Mouse (Mus musculus) forelimb bud, embryonic 11.5 days (tissue): ENCODE measurements around the gene Pttg1ip.

ENCODE experiments used
- DNase-seq: peaks from one replicate; pipeline ENCODE4 v3.0.0-alpha.2; 2012; ENCODE audit warnings: low read depth, low spot score

The Pttg1ip gene

DNA sequence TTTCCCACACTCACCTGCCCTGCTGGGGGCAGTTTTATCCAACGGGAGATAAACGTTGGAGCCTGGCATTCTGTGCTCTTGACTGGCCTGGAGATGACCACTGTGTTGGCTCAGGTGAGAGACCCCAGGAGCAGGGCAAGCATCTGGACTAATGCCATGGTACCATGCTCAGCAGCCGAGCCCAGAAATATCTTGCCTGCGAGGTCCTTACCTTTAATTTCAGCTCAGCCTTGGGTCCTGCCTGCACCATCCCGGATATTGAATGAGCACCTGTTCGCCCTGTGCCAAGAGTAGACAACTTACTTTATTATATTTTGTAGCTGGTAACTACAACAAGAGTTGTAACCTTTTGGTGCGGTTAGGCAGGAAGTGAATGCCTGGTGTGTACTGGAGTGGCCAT is 25.3 kb downstream of the Pttg1ip start:
- no peak for DNase-seq

DNA sequence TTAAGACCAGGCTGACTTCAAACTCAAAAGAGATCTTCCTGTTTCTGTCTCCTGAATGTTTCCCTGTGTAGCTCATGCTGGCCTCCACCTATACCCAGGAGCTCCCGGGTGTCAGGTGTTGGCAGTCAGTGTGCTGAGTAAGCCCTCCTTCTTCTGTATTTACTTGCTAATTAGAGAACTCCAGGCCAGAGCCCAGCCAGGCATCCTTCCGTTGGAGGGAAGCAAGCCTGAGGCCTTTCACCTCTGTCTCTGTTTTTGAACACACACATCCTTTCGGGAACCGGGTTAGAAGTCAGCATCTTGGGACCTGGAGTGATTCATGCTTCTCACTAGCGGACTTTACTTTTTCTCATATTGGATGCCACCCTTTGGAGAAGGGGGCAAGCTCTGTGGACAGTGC is 25.9 kb downstream of the Pttg1ip start:
- DNase-seq = no peak

DNA sequence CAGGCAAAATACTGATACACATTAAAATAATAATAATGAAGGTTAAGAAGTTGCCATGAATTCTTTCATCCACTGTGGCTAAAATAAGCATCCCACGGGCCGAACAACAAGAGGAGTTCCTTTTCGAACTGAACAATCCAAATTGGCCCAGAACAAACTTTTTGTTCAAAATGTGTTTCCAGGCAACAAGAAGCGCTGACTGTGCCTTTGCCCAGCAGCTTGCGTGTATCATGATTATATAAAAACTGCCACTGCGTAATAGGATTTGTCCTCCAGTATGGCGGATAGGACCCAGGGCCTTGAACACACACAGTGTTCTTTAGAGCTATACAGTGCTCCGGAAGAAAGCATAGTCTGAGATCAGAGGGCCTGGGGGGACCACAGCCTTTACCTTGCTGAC is 27.1 kb downstream of the Pttg1ip start:
- no peak for DNase-seq

DNA sequence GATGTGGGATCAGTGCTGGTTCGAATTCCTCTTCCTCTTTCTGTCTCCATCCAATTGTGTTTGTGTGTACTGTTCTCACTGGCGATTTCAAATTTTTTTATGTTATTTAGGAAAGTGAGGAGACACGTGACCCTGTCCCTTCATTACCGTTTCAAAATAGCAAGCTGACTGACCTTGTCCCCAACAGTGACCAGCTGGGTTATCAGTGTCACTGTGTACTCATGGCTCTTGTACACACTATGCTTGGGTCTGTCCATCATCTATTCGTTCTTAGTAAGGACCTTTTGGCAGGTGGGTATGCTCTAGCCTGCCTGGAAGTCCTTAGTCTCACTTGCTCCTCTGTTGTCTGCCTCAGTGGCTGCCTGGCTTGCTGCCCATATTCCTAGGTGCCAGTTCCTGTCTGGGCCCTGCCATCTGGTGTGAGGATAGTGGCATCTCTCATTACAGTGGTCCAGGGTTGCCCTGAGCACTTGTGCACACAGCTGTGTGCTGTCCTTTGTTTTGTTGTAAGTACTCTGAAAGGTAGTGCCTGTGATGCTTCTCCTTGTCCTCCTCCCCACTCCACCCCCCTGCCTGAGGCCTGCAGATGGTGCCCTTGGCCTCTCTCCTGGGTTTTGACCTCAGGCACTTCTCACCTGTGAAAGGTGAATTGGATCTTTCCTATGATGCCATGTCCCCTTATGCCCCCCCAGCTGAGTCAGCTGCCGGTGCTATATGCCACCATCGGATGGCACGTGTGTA is 28.9 kb downstream of the Pttg1ip start:
- no peak for DNase-seq

DNA sequence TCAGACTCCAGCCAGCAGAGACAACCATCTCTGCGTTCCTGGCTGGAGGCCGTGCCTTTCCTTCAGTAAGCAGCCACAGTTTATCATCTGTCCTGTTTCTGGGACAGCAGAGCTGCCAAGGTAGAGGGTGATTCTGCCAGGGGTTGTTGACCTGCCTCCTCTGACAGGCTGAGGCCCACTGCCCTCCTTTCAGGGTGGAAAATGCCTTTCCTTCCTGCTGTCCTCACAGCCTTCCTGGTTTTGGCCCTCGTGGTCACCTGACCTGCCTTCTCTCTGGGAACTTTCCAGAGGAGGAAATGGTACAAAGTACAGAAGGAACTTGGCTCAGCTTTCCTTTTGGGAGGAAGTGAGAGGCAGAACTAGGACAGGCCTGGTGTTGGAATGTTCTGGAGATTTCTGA is 31.9 kb downstream of the Pttg1ip start:
- DNase-seq = no peak

DNA sequence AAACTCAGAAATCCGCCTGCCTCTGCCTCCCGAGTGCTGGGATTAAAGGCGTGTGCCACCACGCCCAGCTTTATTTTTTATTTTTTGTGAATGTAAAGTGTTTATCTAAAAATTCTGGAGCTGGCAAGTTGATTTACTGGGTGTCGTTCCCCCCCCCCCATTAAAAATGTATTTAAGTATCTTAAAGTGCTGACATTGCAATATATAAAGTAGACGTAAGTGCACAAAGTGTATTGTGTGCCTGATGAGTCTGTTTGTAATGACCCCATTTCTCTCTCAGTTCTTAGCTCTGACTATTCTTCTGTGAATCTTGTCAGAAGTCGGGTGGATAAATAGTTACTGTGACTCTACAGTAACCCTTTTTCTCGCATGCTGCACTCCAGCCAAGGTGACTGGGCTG is 34.1 kb downstream of the Pttg1ip start:
- DNase-seq = no peak

DNA sequence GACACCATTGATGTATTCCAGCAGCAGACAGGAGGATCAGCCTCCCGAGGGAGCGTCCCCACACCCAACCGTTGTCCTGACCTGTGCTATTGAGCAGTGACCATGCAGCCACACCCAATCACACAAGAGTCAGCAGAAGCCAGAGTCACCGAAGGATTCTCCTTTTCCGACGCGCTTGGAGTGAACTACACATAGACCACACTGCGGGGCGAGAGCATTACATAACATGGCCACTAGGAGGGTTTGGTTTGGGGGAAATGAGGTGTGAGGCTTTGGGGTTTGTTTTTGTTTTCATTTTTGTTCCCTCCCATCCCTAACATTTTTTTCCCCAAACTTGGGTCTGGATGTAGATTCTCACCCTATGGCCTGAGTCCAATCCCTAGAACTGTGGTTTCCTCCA is 34.6 kb downstream of the Pttg1ip start:
- no peak for DNase-seq

DNA sequence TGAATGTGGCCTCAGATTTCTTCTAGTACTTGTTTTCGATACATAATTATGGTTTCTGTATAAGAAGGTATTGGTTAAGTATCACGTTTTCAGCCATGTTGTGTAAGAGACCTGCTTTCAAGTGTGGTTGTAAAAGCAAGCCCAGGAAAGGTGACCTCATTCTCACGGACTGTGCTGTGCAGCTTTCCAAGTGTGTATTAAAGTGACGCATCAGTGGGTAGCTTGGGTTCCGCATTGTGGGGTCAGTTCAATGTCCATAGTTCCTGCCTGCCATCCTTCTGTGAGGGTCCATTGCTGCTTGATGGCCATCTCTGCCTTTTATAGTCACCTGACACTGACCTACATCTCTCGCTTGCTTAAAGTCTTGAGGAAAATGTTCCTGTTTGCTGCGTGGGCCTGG is 35.4 kb downstream of the Pttg1ip start:
- DNase-seq = no peak

DNA sequence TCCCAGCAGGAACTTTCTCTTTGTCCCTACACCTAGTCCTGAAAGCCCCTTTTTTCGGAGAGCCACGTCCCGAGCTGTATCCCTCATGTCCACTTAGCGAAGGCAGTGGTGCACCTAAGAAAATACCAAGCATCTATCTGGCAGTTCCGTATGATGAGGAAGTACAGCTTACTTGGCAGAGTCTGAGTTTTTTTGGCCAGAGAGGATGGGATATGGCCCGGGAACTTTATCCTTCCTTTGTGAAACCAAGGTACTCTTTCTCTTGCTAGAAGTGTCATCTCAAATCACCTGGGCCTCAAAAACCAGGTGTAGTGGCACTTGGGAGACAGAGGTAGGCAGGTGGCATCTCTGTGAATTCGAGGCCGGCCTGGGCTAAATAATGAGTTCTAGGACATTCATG is 40.0 kb downstream of the Pttg1ip start:
- DNase-seq = no peak

DNA sequence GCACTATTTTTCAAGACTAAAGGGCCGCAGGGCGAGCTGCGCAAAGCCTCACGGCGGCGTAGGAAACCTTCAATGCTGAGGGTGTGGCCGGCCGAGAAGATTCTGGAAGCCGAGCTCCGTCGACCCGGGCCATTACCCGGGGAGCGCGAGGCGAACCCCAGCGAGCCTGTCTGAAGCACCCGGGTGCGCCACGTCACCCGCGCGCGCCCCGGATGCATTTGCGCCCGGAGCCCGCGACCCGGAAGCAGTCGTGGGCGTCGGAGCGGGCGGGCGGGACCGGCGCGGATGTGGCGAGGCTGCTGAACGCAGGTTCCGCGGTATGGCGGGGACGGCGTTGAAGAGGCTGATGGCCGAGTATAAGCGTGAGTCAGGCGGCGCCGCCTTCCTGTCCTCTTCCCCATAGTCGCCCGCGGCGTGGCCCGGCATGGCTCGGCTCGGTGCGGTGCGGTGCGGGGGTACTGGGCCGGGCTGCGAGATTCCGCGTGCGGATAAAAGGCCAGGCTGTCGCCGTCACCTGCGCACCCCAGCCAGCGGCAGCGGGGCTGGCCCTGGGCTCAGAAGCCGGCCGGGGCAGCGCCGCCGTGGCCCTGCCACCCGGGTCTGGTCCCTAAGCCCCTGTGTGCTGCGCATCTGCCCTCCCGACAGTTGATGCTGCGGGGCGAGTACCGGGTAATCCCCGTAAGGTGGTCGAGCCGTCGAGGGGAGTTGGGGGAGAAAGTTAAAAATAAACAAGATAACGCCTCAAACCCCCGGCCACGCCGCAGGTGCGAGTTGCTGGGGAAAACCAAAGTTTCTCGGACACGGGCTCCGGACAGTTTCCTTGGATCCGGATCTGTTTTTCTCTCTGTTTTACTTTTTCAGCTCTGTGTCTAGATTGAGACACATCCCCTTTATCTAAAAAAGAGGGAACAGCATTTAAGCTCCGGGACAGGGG is 40.8 kb downstream of the Pttg1ip start, which contains the start of gene Ube2g2:
TSS of gene Ube2g2 (plus strand) at position 221 of the 934 bp plus-strand sequence.
- DNase-seq = peak; percentile 84

DNA sequence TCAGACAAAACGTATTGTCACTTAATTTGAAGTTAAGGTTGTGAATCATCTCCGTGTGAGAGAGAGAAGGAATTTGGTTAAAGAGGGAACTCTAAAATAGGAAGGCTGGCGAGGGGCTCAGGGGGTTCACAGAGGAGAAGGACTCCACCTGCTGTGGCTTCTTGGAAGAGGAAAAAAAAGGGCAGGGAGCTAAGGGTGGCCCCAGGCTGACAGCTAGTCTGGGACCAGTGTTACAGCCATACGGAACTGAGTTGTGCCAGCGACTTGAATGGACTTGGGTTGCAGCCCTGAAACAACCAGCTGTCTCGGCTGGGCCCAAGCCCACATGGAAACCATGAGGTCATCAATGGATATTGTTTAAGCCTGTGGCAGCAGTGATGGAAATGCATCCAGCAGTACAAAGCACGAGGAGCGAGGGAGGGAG is 41.6 kb downstream of the Pttg1ip start:
- no peak for DNase-seq

DNA sequence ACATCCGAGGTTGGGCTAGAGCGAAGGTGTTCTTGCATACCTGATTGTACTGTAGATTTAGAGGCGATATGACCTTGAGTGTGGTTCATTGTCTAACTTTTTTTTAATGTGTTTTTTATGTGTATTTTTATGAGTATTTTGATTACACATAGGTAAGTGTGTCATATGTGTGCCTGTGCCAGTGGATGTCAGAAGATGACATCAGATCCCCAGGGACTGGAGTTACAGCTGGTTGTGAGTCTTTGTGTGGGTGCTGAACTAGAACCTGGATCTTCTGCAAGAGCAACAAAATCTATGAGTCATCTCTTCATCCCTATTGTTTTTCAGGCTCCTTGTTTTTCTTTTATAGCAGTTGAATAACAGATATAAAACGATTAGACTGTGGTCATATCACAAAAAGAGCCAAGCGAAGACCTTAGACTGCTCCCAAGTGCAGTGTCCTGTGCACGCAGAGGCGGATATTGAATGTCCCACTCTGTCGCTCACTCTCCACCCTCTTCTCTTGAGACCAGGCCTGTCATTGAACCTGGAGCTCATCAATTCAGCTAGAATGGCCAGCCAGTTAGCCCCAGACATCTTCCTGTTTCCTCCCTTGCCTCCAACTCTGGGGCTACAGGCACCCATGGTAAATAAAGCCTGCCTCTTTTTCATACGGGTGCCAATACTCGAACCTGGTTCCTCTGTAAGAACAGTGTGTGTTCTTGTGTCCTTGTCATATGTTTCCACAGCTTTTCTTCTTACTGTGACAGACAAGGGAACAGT is 42.3 kb downstream of the Pttg1ip start:
- no peak for DNase-seq

DNA sequence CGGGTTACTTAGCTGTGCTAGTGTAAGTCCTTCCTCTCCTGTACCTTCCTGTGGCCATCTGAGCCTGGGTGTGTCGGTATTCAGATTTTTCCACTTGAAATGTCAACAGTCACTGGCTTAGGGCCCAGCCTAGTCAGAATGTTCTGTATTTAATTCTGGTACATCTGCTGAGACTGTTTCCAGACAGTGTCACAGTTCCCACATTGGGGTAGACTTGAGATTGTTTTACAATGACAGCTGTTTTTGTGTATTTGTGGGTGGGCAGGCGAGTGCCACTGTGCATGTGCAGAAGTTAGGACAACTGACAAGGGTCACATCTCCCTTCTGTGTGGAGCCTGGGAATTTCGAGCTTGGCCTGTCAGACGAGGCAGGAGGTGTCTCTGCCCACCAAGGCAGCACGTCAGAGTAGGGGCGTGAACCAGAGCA is 43.1 kb downstream of the Pttg1ip start:
- DNase-seq = no peak

DNA sequence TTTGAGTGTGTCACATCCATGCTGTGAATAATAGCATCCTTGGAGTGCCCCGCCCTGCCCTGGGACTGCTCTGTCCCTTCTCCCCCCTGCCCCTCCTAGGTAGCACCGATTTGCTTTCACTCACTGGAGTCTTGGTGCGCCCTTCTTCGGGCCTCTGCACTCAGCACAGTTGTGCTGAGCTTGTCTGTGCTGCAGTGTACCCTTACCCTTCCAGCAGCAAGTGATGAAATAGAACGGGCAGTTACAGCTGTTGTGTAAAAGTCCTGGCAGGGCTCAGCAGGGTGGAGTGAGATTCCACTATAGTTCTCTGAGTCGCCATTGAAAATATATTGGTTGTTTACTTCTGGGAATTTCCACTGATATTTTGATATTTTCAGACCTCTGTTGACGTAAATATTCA is 44.5 kb downstream of the Pttg1ip start:
- DNase-seq = no peak

DNA sequence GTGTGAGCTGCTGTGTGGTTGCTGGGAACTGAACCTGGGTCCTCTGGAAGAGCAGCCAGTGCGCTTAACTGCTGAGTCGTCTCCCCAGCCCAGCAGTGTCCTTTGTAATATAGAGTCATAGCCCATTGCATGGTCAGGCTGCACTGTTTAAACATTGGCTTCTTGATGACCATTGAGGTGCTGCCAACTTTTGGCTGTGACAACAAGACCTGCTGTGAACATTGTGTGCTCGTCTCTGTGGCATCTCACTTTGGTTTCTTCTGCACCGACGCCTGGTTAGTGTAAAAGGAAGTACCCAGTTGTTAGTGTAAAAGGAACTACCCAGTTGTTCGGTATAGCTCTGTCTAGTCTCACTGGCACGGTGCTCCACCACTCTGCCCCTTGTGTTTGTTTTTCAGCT is 45.1 kb downstream of the Pttg1ip start:
- DNase-seq = no peak

DNA sequence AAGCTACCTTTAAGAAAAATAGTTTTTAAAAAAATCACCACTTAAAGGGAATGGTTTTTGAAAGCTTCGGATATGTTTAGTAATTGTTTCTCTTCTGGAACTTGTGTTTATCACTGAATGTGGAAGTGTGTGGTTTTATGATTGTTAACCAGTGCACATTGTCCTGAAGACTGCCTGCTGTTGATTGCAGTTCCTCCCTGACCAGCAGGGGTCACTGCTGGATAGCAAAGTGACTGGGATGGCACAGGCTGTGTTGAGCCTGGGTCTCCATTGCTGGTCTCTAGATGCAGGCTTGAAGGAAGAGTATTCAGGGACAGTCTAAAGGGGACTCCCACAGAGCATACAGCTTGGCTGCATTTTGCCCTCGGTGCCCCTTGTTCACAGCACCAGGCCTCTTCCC is 46.0 kb downstream of the Pttg1ip start:
- DNase-seq = peak; percentile 84

DNA sequence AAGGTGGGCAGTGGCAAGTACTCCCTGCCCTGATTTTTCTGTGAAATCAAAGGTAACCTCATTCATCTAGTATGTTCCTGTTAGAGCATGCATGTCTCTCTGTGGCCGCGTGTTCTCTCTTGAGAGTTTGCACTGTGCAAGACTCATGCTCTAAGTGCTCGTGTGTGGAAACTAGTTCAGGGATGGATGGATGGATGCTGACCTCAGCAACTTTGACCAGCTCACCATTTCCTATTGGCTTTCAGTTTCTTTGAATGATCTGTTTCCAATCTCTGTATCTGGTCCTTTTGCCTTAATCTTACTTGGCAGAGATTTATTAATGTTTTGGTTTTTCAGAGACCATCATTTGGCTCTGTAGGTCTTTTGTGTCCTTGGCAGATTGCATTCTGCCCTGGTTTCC is 47.6 kb downstream of the Pttg1ip start:
- no peak for DNase-seq

DNA sequence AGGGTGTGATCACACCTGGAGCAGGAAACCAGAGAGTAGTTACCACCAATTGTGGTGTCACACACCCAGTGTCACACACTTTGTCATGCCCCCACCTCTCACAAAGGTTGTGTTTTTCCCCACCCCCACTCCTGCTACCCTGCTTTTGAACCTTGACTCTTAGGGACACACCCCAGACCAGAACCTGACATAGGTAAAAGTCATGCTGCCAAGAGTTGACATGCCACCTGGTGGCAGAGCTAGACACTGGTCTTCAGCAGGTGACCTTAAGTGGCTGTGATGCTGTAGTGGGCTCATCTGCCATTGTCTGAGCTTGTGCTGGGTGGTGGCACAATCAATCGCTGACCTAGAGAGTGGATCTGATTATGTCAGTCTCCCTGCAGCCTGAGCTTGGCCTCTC is 48.5 kb downstream of the Pttg1ip start:
- DNase-seq = no peak

DNA sequence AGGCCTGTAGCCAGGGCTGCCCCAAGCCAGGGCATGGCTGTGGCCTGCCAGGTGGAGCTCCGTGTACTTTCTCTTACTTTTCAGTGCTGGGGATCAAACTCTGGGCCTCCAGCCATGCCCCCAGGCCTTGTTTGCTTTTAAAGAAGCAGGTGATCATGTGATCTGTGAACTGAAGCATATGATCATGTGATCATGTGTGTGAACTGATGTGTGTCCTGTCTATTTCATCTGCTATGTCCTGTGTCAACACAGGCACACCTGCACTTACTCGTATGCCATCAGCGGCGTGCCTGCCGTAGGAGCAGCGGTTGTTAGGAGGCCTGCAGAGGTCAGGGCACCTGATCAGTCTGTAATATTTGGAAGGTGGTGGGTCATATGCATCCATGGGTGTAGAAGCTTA is 52.5 kb downstream of the Pttg1ip start:
- no peak for DNase-seq

DNA sequence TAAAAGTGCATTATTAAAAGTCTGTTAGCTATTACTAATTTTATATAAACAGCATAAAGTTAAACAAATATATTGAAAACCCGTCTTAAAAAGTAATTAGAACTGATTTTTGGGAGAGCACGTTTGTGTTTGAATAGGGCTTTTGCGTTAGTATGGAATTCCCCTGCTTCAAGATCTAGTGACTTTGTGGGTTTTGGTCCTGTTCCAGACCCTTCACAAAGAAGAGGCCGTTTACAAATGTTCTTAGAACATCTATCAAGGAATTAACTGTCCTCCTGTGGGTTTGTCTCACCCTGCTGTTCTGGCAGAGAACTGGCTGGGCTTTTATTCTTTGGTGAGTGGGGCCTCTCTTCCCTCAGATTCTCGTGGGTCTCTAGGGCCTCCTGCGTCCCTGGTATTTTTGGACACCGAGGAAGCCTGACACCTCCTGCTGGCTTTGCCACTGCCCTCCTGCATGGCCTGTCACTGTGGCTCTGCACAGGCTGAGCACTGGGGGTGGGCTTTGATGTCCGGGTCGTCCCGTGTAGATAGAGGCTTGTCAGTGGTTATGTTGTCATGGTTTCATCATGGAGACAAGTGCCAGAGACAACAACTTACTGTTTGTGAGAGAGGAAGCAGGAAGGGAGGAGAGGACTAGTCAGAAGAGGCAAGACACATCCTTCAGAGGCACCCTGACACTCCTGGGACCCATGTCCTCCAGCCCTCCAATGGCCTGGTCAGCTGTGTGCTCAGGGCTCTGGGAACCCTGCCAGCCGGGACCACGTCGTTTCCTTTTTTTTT is 53.1 kb downstream of the Pttg1ip start:
- DNase-seq = no peak

DNA sequence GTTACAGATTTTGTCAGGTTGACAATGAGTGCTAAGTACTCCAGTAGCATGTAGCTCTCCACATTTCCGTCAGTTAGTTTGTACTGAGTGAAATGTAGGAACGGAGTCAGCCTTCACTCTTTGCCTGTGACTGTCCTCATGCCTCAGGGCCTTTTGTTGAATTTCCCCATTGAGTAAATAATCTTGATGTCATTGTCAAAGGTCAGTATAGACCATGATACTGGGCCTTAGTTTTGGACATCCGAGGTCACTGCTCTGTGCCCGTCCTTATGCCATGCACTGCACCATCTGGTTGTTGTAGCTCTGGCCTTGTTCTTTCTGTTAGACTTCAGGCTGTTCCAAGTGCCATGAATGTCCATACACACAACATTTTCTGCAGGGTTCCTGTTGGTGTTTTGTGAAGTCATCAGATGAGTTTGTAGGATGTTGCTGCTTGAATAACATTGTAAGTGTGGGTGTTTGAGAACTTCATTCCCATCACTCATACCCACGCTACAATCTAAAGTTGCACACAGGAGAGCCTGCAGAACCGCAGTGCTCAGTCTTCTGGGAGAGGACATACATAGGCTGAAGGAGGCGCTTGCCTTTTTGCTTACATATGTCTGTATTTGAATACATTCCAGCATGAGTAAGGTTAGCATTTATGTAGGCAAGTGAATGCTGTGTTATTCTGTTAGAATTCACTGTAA is 54.9 kb downstream of the Pttg1ip start:
- no peak for DNase-seq
